ENCODE assay signal across 15 mouse cellular contexts in the genomic region with DNA sequence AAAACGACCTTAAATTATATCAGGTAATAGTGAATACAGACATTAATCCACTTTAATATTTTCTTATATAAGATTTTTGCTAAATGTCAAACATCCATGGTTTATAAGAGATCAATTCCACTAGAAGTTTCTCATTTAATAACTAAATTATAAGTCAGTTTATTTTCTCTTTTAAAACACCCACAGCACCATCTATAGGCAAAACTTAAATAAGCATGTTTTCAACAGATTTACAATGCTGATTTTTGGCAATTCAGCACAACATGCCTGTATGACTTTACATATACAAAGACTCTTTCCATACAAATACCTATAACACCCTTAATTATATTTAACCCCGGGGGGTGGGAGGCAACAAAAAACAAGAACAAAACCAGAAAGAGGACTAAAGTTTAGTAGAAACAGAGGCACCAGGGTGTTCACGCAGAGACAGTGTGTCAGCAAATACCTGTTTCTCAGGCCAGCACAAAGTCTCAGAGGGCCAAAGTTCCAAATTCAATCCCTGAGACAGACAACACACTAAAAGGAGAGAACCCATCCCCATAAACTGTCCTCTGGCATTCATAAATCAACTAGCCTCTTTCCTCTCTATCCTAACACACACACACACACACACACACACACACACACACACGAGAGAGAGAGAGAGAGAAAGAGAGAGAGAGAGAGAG. TPM values are rescaled to one million over a fixed set of nuclear protein-coding genes. Genes with fewer than 3 reads are reported as not detected.
DNase-seq lines count a peak whose midpoint lies in the region; ATAC-seq and TF ChIP-seq lines count a peak whose summit lies in the region.
"Had no signal": no experiment of that assay in that cellular context is flagged by ENCODE, and none has a peak within 500 bp of the region (broad histone marks: within the 10 kb centered on the region; RNA-seq: fewer than 3 reads in every experiment).

No protein-coding gene starts in this region.

- ATAC-seq in midbrain, postnatal 0 days (ENCODE audit: low FRiP score): no peak
- no peak for ATAC-seq in midbrain, embryonic 13.5 days

- DNase-seq in kidney, adult 11 months: peak; percentile 70
- no peak for DNase-seq in kidney, postnatal 10 days
- peak; percentile 10 for DNase-seq in midbrain, postnatal 0 days (ENCODE audit: low spot score)
- DNase-seq in kidney, postnatal 14 days: peak; percentile 48
- DNase-seq in frontal cortex, postnatal 25 days (ENCODE audit: low spot score in 2 of 2): no peak
- DNase-seq in cerebellum, postnatal 14 days: no peak
- DNase-seq in heart, adult 11 months: no peak
- DNase-seq: cerebellum, adult 2 months; heart, adult 18-20 months; liver; lung, postnatal 14 days; thymus, postnatal 14 days had no signal

- no peaks in the 10 kb centered on the region for H3K27me3 ChIP-seq in midbrain, postnatal 0 days (ENCODE audit: insufficient read depth, low read length)
- H3K27me3 ChIP-seq in midbrain, embryonic 13.5 days: no peaks in the 10 kb centered on the region
- H3K27me3 ChIP-seq: hindbrain, embryonic 15.5 days had no signal

- no peaks in the 10 kb centered on the region for H3K4me1 ChIP-seq in midbrain, postnatal 0 days (ENCODE audit: insufficient read depth, low read length)
- no peaks in the 10 kb centered on the region for H3K4me1 ChIP-seq in midbrain, embryonic 13.5 days (replicated peaks)
- H3K4me1 ChIP-seq: hindbrain, embryonic 15.5 days had no signal

- no peak overlapping the region for H3K4me3 ChIP-seq in midbrain, postnatal 0 days (ENCODE audit: low read depth, low read length)
- H3K4me3 ChIP-seq in midbrain, embryonic 13.5 days (replicated peaks): no peak overlapping the region
- H3K4me3 ChIP-seq: erythroblast, embryonic 14.5 days; hindbrain, embryonic 15.5 days had no signal

- peaks cover 20% of the 10 kb centered on the region; the same call in 1 of the 2 replicates for H3K36me3 ChIP-seq in midbrain, postnatal 0 days (ENCODE audit: insufficient read depth, low read length)
- H3K36me3 ChIP-seq in midbrain, embryonic 13.5 days: peaks cover 40% of the 10 kb centered on the region

- no peak overlapping the region for H3K9ac ChIP-seq in midbrain, postnatal 0 days (replicated peaks; ENCODE audit: low read length, poor library complexity, severe bottlenecking)
- H3K9ac ChIP-seq in midbrain, embryonic 13.5 days (replicated peaks): no peak overlapping the region
- H3K9ac ChIP-seq: hindbrain, embryonic 15.5 days had no signal

- H3K4me2 ChIP-seq in midbrain, postnatal 0 days (ENCODE audit: low read depth, low read length, poor library complexity, severe bottlenecking): no peak overlapping the region
- no peak overlapping the region for H3K4me2 ChIP-seq in midbrain, embryonic 13.5 days (replicated peaks)
- H3K4me2 ChIP-seq: hindbrain, embryonic 15.5 days had no signal

- 81% methylated on average over 4 of the region's 4 CpGs for WGBS in midbrain, postnatal 0 days
- 85% methylated on average over 4 of the region's 4 CpGs for WGBS in midbrain, embryonic 13.5 days

- TF ChIP-seq CTCF in midbrain, postnatal 0 days (IDR thresholded peaks at IDR 0.05): peak; percentile 56

- H3K9me3 ChIP-seq in midbrain, postnatal 0 days (ENCODE audit: low read length): no peaks in the 10 kb centered on the region
- no peaks in the 10 kb centered on the region for H3K9me3 ChIP-seq in midbrain, embryonic 13.5 days
- H3K9me3 ChIP-seq: hindbrain, embryonic 15.5 days had no signal

- H3K27ac ChIP-seq in midbrain, postnatal 0 days (ENCODE audit: low read depth, low read length): no peak overlapping the region
- no peak overlapping the region for H3K27ac ChIP-seq in midbrain, embryonic 13.5 days
- H3K27ac ChIP-seq: hindbrain, embryonic 15.5 days had no signal

RNA-seq across cellular contexts. Expression of a gene that starts 49.3 kb away (rescaled TPM):
- 40.8 and 57.4 TPM in 2 replicates for total RNA-seq in midbrain, postnatal 0 days (2014; rRNA removed)
- polyA plus RNA-seq in midbrain, postnatal 0 days (2015; fragmentation: Nextera tagmentation; extraction: Ambion mirVana): 26.8 and 33.6 TPM in 2 replicates
- 38.1 and 43.6 TPM in 2 replicates for polyA plus RNA-seq in midbrain, embryonic 13.5 days (2015; fragmentation: Nextera tagmentation; extraction: Ambion mirVana)

Comparison
In these comparisons a context has a peak if more than half of its experiments do, and no peak if none do; other contexts are left out.
1. DNase-seq: peak in kidney, adult 11 months (single experiment), midbrain, postnatal 0 days (single experiment) and kidney, postnatal 14 days (single experiment); none in kidney, postnatal 10 days (single experiment), frontal cortex, postnatal 25 days (0 of 2), cerebellum, postnatal 14 days (0 of 2) and heart, adult 11 months (single experiment).